Mouse (Mus musculus) liver, embryonic 12.5 days (tissue): ENCODE measurements around the gene Olfr175-ps1. TPM values are rescaled to one million over a fixed set of nuclear protein-coding genes. Genes with fewer than 3 reads are reported as not detected.

ENCODE experiments used
- ATAC-seq: fragments of 200-750 bp; cut with Nextera tagmentation; 2 replicates; pipeline ENCODE4 v1.8.0; 2017; ENCODE audit warnings: moderate number of reproducible peaks, mild to moderate bottlenecking, moderate library complexity
- H3K27ac ChIP-seq: fragments of 300-500 bp; sonication (generic); 2 replicates; pipeline ENCODE4 v1.5.1; 2016; ENCODE audit warnings: mild to moderate bottlenecking
- H3K27me3 ChIP-seq: fragments of 300-500 bp; sonication (generic); replicated peaks from 2 replicates; pipeline ENCODE4 v1.6.1; 2016; ENCODE audit warnings: mild to moderate bottlenecking, moderate library complexity
- H3K36me3 ChIP-seq: fragments of 300-500 bp; sonication (generic); 2 replicates; pipeline ENCODE4 v1.6.1; 2016; ENCODE audit warnings: mild to moderate bottlenecking, moderate library complexity
- H3K4me1 ChIP-seq: fragments of 300-500 bp; sonication (generic); 2 replicates; pipeline ENCODE4 v1.6.1; 2016
- H3K4me2 ChIP-seq: fragments of 300-500 bp; sonication (generic); 2 replicates; pipeline ENCODE4 v1.6.1; 2016; ENCODE audit warnings: mild to moderate bottlenecking, moderate library complexity
- H3K4me3 ChIP-seq: fragments of 300-500 bp; sonication (generic); 2 replicates; pipeline ENCODE4 v1.5.1; 2016; ENCODE audit warnings: mild to moderate bottlenecking, moderate library complexity
- H3K9ac ChIP-seq: fragments of 300-500 bp; sonication (generic); 2 replicates; pipeline ENCODE4 v1.6.1; 2016; ENCODE audit warnings: mild to moderate bottlenecking, moderate library complexity
- H3K9me3 ChIP-seq: fragments of 300-500 bp; sonication (generic); replicated peaks from 2 replicates; pipeline ENCODE4 v1.6.1; 2016; ENCODE audit warnings: mild to moderate bottlenecking, moderate library complexity
- WGBS: fragments of 180-500 bp; shearing (Covaris S2); methylation state at CpG from one replicate; pipeline ENCODE4 v1.1.7; 2016; ENCODE audit not compliant: insufficient replicate concordance; 5-methylcytosine and 5-hydroxymethylcytosine counted together
- polyA plus RNA-seq: library from polyadenylated mRNA; unstranded; fragments of >200 nt; fragmentation: Nextera tagmentation; extraction: Ambion mirVana; gene quantifications from 2 replicates; pipeline ENCODE4 v1.2.1, GENCODE M21; 2016

Olfr175-ps1 gene
- not detected in 2 replicates for polyA plus RNA-seq

DNA sequence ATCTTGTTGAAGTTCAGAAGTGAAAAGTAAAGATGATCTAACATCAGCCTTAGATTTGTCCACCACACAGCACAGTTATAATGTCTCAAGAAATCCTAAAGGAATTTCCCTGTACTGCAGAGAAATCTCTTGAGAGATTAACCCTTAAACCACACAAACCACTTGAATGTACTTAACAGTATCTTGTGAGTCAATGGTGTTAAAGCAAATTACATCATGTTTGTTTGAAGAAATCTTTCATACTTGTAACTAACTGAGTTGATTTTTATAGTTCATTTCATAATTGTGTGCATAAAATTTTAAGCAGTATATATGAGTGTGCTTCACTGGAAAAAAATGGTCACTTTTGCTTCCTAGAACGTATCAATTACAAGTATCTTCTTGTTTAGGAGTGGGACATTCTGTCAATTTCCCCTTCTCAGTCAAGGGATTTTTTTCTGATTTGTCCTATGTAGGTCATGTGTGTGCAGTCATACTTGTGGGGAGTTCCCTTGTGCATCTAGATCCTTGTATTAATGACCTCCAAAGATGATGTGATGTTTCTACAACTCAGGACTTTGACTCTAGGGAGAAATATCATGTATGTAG lies at the start of gene Olfr175-ps1:
Gene Olfr175-ps1 (minus strand): TSS at position 51 of the 588 bp plus-strand sequence.
- H3K36me3 ChIP-seq: no peaks in the 10 kb centered on the region
- no peak within 1 kb of the TSS for H3K4me3 ChIP-seq
- no peak within 1 kb of the TSS for H3K9ac ChIP-seq
- no peaks in the 10 kb centered on the region for H3K9me3 ChIP-seq
- no peaks in the 10 kb centered on the region for H3K27me3 ChIP-seq
- no peaks in the 10 kb centered on the region for H3K4me1 ChIP-seq
- 61% methylated on average over 1 of the region's 1 CpGs for WGBS
- no peak for ATAC-seq
- H3K4me2 ChIP-seq: no peak within 1 kb of the TSS
- H3K27ac ChIP-seq: no peak within 1 kb of the TSS

DNA sequence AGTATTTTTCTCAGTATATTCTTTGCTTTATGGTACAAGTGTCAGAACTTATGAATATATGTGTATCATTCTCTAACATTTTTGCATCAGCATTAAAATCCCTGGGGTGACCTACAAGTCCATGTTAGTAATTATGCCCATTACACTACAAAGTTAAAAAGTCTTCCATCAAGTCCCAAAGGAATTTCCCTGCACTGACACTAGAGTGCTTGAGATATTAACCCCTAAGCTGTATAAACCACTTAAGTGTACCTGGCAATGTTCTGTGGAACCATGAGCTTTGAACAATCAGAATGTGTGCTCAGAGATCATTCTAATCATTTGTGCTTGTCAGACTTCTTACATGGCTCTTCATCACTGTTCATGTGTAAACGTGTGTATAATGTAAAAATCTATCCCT lies 48.1 kb upstream of the Olfr175-ps1 start, which contains the start of gene Olfr177:
Gene Olfr177 (minus strand): TSS at position 101 of the 400 bp plus-strand sequence.
- H3K4me2 ChIP-seq: no peak within 1 kb of the TSS
- no peaks in the 10 kb centered on the region for H3K9me3 ChIP-seq
- no peaks in the 10 kb centered on the region for H3K4me1 ChIP-seq
- 38% methylated on average over 1 of the region's 1 CpGs for WGBS
- H3K9ac ChIP-seq: no peak within 1 kb of the TSS
- no peaks in the 10 kb centered on the region for H3K36me3 ChIP-seq
- no peak for ATAC-seq
- no peak within 1 kb of the TSS for H3K4me3 ChIP-seq
- no peak within 1 kb of the TSS for H3K27ac ChIP-seq
- H3K27me3 ChIP-seq: no peaks in the 10 kb centered on the region

DNA sequence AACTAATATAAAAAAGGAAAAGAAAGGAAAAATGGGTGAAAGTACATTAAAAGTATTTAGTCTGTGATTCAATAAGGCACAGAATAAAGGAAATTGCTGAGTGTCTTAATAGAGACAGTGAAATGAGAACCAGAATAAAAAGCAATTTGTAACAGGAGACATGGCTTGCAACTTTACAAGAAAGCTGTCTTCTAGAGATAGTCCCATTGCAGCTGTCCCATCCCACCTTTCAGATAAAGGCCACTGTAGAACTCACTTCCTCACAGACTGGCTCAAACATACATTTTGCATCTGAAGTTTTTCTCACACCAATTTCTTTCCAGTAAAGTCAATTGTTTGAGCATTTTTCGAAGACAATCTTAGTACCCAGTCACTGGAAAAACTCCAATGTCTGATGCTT lies 34.9 kb upstream of the Olfr175-ps1 start:
- H3K4me3 ChIP-seq: no peak overlapping the region
- no peak overlapping the region for H3K4me2 ChIP-seq
- H3K27ac ChIP-seq: no peak overlapping the region
- ATAC-seq: no peak
- no peak overlapping the region for H3K9ac ChIP-seq
- no peaks in the 10 kb centered on the region for H3K4me1 ChIP-seq
- no peaks in the 10 kb centered on the region for H3K36me3 ChIP-seq
- WGBS: 37% methylated on average over 1 of the region's 1 CpGs
- no peaks in the 10 kb centered on the region for H3K27me3 ChIP-seq
- no peaks in the 10 kb centered on the region for H3K9me3 ChIP-seq

DNA sequence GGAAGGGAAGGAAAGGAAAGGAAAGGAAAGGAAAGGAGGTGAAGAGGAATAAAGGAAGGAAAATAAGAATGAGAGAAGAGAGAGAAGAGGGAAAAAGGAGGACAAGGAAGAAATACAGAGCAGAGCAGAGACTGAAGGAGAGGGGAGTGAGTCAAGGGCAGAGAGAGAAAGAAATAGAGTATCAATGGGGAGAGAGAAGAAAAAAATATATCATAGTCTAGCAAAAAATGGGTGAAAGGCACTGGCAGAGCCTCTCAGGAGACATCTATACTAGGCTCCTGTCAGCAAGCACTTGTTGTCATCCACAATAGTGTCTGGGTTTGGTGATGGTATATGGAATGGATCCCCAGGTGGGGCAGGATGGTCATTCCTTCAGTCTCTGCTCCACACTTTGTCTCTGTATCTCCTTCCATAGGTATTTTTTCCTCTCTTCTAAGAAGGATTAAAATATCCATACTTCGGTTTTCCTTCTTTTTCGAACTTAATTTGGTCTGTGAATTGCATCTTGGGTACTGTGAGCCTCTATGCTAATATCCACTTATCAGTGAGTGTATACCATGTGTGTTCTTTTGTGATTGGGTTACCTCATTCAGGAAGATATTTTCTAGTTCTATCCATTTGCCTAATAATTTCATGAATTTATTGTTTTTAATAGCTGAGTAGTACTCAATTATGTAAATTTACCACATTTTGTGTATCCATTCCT lies 33.6 kb upstream of the Olfr175-ps1 start:
- Histone ChIP-seq H3K9me3 (no peaks in the 10 kb centered on the region), H3K4me1 (no peaks in the 10 kb centered on the region), H3K27me3 (no peaks in the 10 kb centered on the region), H3K36me3 (no peaks in the 10 kb centered on the region), H3K4me3 (no peak overlapping the region), H3K27ac (no peak overlapping the region), H3K4me2 (no peak overlapping the region), H3K9ac (no peak overlapping the region)
- ATAC-seq: no peak
- 77% methylated on average over 2 of the region's 2 CpGs for WGBS

DNA sequence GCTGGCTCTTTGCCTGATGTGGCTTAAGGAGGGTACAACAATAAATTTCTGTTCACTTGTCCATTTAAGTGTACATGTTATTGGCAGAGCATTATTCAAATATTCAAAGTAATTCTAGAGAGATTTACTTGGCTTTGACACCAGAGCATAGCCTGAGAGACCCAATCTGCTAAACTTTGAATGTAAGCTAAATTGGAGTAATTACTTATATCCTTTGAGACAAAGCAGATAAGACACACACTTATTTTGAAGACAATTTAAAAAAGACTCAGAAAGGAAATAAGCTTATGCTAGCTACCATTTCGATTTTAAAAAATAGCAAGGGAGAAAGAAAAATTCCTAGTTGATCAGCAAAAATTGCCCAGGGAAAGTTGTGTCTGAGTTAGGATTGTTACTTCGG lies 26.4 kb downstream of the Olfr175-ps1 start, which contains the start of gene Olfr173:
Gene Olfr173 (minus strand): TSS at position 101 of the 400 bp plus-strand sequence.
- no peak for ATAC-seq
- 50% methylated on average over 2 of the region's 2 CpGs for WGBS
- Histone ChIP-seq H3K9ac (no peak within 1 kb of the TSS), H3K4me2 (no peak within 1 kb of the TSS), H3K4me1 (no peaks in the 10 kb centered on the region), H3K9me3 (no peaks in the 10 kb centered on the region), H3K36me3 (no peaks in the 10 kb centered on the region), H3K27ac (no peak within 1 kb of the TSS), H3K4me3 (no peak within 1 kb of the TSS), H3K27me3 (no peaks in the 10 kb centered on the region)

Other genes starting within 250 kb of the Olfr175-ps1 start
- gene Gm813, start 209.8 kb downstream of the Olfr175-ps1 start, polyA plus RNA-seq: not detected in 2 replicates
- gene E330017A01Rik, start 188.0 kb downstream of the Olfr175-ps1 start, polyA plus RNA-seq: not detected in 2 replicates
- gene Cpox, start 156.5 kb downstream of the Olfr175-ps1 start, polyA plus RNA-seq: 692 and 703 TPM in 2 replicates
- not detected in 2 replicates for gene Gpr15, start 107.7 kb downstream of the Olfr175-ps1 start, polyA plus RNA-seq
- 41.3 and 41.8 TPM in 2 replicates for gene Cldnd1, start 98.9 kb downstream of the Olfr175-ps1 start, polyA plus RNA-seq
- not detected in 2 replicates for gene Olfr172, start 63.6 kb downstream of the Olfr175-ps1 start, polyA plus RNA-seq
- gene Olfr173, start 26.5 kb downstream of the Olfr175-ps1 start, polyA plus RNA-seq: not detected in 2 replicates
- gene Olfr177, start 48.0 kb upstream of the Olfr175-ps1 start, polyA plus RNA-seq: not detected in 2 replicates
- not detected in 2 replicates for gene Olfr178, start 65.3 kb upstream of the Olfr175-ps1 start, polyA plus RNA-seq
- gene Olfr181, start 102.0 kb upstream of the Olfr175-ps1 start, polyA plus RNA-seq: not detected in 2 replicates
- not detected in 2 replicates for gene Olfr180, start 102.6 kb upstream of the Olfr175-ps1 start, polyA plus RNA-seq
- not detected in 2 replicates for gene Olfr183, start 168.6 kb upstream of the Olfr175-ps1 start, polyA plus RNA-seq
- not detected in 2 replicates for gene Olfr186, start 203.5 kb upstream of the Olfr175-ps1 start, polyA plus RNA-seq
- gene Olfr187, start 213.0 kb upstream of the Olfr175-ps1 start, polyA plus RNA-seq: not detected in 2 replicates